Mouse (Mus musculus) frontal cortex, postnatal 25 days (tissue): ENCODE measurements around the gene Hist1h3g.
A peak's percentile ranks its signal among the peaks of the same experiment; 100 is the strongest.

Experiments used
- DNase-seq, 2 experiments: peaks; one replicate each; pipeline ENCODE4 v3.0.0; 2022; ENCODE audit warnings: low spot score in 2 of 2

The Hist1h3g gene

DNA sequence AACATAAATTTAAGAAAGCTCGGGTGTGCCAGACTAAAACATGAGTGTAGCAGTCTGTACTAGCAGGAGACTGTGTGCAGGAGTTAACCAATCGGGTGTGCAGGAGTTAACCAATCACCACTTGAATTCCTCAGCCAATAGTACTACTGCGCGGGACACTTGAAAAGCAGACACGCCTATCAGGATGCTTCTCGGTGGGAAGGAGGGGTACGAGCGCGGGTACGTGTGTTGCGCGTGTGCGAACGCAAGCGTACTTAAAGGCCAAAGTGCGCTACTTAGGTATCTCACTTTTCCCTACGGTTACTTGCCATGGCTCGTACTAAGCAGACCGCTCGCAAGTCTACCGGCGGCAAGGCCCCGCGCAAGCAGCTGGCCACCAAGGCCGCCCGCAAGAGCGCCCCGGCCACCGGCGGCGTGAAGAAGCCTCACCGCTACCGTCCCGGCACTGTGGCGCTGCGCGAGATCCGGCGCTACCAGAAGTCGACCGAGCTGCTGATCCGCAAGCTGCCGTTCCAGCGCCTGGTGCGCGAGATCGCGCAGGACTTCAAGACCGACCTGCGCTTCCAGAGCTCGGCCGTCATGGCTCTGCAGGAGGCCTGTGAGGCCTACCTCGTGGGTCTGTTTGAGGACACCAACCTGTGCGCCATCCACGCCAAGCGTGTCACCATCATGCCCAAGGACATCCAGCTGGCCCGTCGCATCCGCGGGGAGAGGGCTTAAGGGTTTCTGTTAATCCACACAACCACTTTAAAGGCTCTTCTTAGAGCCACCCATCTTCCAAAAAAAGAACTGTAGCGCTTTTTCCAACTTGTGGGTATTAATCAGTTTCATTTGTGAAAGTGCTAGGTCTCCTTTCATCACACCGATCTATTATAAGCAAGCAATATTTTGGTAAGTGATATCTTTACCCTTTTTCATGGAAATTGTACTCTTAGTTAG, at the start of gene Hist1h3g:
Gene Hist1h3g, plus strand, starts transcription at position 286 of the 939 bp plus-strand sequence.
- DNase-seq: peak; percentile 78 to 82

DNA sequence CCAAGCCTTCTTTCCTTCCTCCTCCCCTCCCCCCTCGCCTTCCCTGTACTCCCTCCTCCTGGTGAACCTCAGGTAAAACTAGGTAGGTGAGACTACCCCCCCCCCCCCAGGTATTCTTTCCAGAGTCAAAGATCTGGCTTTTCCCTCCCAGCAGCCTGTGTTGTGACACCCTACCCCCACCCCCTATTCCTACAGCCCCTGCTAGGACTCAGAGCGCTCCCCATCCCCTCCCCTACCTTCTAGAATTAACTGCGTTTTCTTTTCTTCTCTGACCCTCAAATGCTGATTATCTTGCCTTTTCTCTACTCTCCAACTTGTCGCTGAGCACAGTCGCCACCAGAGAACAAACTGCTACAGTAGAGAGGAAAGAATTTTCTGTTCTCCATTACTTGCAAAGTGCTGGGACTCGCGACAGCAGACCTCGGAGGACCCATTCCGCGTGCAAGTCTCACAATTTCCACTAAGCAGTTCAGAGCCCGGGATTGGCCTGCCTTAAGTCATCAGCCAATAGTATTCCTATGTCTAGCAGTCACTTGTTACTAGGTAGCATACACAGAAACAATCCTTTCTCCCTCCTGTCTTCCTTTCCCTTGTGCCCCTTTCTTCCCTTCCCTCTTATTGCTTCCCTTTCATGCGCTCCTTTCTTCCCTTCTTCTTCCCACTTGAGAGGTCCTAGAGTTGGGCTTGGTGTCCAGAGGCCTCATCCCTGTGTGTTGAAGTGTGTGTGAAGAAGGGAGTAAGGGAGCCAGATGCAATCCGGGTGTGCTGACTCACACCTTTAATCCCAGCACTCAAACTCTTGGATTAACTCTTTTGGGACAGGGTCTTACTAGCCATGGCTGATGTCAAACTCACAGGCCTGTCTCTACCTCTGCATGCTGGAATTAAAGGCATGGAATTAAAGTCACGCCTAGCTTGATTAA, 46.6 kb upstream of the Hist1h3g start, which contains the start of gene Btn2a2:
Gene Btn2a2, minus strand, starts transcription at position 458 of the 923 bp plus-strand sequence.
- DNase-seq: peak; percentile 22 to 28

DNA sequence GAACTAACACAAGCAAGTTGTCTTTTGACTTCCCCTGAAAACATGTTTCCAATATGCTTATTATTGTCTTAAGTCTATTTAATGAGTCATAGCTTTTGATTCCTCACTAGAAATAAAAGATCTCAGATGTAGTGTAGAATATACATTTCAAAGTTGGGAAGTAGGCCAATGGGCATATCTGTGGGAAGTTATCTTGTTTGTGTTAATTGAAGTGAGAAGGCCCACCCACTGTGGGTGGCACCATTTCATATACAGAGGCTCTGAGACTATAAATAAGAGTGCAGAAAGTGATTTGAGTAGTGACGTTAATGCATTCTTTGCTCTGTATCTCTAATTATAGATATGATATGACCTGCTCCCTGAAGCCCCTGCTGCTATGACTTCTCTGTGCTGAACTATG, 44.4 kb upstream of the Hist1h3g start:
- no peak for DNase-seq

DNA sequence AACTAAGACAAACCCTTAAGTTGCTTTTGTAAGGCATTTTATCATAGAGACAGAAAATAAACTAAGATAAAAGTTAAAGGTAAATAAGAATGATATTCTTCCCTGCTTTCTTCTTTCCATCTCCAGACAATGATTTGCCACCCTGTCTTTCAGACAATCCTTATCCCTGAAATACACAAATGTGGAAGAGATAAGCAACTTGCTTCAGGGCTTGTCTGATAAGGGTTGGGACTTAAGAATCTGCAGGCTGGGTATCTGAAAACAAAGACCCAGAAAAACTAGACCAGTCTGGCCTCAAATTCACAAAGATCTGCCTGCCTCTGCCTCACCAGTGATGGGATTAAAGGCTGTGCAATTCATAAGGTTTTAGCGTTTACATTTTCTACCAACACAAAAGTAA, 44.0 kb upstream of the Hist1h3g start:
- DNase-seq: no peak

DNA sequence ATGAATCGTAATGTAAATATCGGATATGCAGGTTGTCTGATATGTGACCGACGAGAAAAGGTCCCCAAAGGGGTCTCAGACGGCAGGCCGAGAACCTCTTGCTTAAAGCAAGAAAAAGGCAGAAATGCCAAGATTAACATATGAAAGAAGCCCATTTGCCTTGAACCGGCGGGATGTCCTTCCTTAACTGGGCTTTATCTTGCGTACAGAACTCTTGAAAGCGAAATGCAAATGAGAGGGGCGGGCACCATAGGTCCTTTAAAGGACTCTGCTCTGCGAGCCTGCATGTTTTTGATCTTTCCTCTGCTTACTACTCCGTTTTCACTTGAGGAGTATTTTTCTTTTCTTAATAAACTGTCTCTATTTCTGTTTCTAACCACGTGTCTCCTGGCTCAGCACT, 43.2 kb upstream of the Hist1h3g start:
- no peak for DNase-seq

DNA sequence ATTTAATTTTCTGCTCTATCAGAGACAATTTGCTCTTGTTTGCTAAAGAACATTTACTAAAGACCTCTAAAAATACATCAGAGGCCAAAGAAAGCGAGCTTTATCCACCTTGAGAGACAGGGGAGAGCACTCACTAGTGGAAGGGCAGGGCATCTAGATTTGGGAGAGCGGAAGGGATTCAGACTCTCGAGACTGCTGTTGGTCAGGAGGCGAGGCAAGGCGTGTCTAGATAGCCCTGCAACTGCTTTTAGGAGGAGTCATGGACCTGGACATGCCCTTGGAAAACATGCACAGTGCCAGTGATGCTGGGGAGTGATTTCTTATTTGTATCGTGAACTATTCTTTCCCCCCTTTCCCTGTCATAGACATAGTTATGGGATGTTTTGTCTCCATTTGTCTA, 39.7 kb upstream of the Hist1h3g start:
- DNase-seq: no peak

DNA sequence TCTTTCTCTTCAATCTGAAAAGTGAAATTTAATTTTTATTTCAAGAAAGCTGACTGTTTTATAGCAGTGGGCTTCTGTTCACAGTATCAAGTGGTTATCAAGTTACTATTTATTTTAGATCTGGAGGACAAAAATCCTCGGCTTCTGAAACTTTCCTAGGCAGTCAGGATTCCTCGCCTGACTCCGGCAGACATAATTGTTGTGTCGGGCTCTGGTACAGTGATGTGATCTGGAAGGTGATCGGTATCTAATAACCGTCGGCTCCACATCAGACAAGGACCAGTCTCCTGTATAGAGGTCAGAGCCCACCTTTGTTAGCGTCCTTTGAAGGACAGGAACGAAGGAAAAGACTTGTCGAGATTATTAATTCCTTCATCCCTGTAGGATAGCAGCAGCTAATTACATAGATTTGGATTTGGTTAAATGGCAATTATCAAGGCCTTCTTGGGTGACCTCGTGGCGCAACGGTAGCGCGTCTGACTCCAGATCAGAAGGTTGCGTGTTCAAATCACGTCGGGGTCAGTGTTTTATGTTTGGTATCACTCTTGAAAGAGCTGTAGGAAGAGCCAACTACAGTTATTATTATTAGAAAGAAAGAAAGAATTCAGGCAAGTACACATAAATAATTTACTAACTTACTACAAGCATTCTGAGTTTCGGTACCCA, 37.4 kb upstream of the Hist1h3g start:
- DNase-seq: peak; percentile 28 to 52

DNA sequence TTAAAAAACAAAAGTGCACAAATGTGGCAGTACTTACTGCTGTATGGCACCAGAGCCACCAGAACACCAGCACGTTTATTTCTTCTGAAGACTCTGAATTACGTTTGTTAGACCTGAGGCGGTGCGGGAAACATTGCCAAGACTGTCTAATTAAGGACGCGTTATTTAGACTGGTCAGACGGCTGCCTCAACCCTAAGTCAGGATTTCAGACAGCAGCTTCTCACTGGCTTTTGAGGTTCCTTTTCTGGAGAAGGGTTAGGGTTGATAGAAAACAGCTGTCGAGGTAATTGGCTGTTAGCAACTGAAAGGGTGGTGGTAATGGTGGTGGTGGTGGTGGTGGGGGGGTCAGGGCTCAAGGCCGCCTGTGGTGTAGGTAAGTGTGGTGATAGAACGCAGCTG, 36.6 kb upstream of the Hist1h3g start:
- DNase-seq: no peak

DNA sequence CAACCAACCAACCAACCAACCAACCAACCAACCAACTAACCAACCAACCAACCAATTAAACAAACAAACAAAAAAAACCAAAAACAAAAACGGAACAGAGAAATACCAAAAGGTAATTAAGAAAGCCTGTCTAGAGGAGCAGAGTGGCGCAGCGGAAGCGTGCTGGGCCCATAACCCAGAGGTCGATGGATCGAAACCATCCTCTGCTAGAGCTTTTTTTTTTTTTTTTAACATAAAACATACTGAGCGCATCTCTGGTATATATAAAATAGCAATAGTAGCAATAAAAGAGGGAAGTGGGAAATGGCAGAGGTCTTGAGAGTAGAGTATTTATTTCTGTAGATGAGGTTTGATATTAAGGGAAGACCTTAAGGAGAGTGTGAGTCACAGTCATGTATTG, 35.3 kb upstream of the Hist1h3g start:
- no peak for DNase-seq

DNA sequence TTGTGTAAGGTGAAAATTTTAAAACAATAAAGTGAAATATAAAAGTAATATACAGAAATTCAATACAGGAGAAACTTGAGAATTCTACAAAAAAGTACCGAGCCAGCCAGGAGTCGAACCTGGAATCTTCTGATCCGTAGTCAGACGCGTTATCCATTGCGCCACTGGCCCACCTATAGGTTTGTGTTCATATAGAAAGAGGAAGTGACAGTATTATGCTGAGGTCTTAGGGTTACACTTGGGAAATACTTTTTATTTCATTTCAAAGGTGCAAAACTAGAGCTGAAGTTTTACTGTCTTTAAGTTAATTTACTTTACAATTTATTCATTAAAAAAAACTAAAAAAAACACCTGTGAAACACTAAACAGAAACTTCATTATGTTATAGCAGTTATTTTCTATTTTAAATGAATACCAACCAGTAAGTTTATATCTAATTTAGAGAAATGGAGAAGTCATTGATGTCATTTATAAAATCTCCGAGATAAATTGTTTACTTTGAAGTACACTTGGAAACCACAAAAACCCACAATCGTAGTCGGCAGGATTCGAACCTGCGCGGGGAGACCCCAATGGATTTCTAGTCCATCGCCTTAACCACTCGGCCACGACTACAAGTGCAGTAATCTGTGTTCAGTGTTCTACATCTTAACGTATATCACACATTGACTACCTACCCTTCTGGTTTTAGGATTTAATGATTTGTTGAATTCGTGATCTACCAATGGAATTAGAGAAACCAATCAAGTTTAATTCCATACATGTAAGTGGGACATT, 34.6 kb upstream of the Hist1h3g start:
- peak; percentile 61 to 78 for DNase-seq

DNA sequence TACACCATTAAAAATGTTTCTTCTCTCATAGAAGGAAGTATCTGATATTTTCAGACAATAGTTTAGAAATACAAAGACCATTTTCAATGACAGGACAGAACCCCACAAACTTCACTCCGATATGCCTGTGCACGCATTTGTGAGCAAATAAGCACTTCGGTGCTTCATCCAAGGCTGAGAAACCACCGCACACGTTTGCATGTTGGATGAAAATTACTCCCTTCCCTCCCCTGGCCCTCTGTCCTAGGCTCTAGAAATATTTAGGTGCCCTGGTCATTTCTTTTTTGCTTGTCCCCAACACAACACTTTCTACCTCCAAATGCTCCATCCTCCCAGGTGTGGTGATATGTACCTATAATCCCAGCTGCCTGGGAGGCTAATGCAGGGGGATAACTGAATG, 33.7 kb upstream of the Hist1h3g start:
- no peak for DNase-seq

DNA sequence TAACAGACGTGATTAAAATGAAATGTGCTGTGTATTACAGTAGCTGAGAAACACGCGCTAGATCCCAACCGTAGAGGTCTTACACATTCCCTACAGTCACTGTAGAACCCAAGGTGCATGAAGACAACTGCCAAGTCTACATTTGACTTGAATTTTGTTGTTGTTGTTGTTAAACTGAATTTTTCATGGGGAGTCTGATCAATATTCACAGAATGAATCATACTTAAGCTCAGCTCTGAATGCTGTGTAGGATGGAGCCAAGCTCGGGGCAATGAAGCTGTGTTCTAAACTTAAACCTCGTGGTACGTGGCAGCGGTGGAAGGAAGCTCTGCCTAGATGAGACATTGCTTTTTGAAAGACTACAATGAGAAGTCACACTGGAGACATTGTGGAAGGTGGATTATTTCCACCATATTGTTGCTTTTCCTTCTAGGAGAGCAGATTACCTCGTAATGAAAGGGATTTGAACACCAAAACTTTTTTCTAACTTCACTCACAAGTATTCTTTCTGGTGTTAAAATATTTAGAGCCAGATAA, 33.1 kb upstream of the Hist1h3g start:
- DNase-seq: no peak

DNA sequence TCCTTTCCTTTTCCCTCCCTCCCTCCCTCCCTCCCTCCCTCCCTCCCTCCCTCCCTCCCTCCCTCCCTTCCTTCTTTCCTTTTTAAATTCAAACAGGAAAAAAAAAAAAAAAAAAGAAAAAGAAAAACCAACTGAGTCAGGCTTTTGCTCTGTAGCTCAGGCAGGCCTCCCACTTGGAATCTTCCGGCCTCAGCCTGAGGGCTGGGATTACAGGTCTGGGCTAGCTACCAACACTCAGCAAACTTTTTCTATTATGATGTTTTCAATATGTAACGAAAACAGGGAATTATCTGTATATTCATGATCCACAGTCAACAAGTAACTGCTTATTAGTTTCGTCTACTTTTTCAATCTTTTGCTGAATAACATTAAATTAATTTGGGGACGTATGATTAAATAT, 32.3 kb upstream of the Hist1h3g start:
- DNase-seq: no peak

DNA sequence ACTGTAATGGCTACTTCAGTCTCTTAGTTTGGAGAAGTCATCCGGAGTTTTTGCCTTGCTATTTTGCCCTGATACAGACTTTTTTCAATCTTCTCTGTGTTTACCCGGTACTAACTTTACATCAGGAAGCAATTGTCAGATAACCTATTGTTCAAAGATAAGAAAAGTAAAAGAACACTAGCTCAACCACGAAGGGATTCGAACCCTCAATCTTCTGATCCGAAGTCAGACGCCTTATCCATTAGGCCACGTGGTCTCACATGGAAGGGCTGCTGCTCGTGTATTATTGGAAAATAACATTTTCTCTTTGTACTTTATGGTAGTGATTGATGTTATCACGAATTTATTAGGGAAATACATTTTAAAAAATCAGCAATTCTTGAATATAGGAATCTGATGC, 31.4 kb upstream of the Hist1h3g start:
- peak in 1 of 2 experiments; percentile 71 for DNase-seq

DNA sequence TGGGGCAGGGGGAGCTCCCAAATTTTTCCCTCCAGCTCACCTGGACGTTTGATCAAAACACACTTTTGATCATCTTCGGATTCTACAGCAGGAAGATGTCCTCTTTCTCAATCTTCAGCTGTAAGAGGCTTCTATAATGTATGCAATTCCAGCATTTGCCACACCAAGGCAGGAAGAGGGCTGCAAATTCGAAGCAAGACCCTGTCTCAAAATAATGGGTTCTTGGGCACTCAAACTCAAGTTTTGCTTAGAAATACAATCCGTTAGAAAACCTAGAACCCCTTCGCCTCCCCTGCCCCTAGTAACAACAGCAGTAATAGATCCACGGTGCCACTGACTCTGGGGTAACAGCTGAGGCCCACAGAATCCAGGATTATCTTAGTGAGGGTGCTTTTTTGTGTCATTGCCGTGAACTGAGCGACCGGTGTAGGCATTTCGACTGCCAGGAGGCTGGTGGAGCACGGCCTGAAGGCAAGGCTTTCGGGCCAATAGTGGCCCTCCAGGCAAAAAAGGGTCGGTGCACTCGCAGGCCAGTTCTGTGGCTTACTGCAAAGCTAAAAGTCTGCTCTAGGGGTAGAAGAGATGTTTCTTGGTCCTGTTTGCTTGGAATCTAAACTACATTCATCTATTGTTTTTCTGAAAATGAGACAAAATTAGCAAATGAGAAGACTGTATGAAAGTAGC, 29.4 kb upstream of the Hist1h3g start:
- no peak for DNase-seq

DNA sequence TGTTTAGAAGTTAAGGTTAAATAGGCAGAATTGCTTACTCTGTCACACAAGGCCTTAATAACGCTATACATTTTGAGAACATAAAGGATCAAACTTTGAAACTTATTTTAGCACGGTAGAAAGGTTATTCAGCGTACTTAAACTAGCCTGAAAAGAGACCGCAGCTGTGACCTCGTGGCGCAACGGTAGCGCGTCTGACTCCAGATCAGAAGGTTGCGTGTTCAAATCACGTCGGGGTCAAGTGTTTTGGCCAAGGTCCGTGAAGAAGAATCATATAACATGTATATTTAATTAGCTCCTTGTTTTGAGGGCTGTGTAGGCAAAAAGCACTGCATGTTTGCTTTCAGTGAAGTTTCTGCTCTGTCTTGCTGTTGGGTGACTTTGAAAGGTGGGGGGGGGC, 28.9 kb upstream of the Hist1h3g start:
- DNase-seq: no peak

DNA sequence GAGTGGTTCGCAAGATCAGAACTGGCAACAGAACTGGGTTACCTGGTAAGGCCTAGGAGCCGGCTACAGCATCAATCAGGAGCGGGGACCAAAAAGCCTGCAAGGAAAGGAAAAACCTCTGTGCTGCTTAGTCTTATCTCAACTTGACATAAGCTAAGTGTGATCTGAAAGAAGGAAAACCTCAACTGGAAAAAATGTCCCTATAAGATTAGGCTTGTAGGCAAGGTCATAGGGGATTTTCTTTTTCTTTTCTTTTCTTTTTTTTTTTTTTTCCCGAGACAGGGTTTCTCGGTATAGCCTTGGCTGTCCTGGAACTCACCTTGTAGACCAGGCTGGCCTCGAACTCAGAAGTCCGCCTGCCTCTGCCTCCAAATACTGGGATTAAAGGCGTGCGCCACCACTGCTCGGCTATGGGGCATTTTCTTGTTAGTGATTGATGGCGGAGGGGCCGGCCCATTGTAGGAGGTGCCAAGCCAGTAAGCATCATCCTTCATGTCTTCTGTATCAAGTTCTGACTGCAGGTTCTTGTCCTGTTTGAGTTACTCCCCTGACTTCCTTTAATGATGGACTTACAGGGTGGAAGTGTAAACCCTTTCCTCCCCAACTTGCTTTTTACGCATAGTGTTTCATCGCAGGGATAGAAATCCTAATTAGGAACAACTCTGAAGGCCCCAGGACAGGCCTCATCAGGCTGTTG, 28.3 kb upstream of the Hist1h3g start:
- DNase-seq: no peak

DNA sequence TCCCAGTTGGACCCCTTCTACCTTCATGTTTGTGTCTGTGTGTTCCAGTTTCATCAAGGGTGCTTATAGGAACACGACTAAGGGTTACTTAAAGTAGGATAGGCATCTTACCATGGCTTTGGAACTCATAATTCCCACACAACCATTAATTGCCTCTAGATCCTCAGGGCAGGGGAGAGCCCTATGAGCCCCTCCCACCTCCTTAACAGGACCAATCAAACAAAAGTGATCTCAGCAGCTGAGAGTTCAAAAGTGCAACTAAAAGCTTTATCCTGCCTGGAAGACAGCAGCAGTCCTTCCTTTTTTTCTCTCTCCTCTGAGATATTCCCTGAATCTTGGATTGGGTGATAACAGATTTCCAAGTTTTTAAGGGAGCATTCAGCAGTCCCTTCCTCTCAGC, 25.1 kb upstream of the Hist1h3g start:
- DNase-seq: no peak

DNA sequence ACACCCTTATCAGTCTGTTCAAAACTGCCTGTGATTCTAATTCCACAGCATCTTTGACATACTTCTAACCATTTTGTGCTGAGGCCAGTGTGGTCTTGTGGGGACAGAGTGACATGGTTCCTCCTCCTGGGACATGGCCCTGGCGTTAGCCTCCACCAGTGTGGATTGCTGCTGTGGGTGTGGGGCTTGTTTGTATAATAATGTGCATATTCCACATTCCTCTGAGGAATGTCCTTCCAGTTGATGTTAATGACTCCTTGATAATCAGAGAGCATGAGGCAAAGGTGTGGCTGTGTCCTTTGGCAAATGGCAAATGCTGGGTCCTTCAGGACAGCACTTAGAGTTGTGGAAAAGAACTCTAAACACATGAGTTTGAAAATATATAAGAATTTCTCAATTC, 21.7 kb upstream of the Hist1h3g start:
- no peak for DNase-seq

DNA sequence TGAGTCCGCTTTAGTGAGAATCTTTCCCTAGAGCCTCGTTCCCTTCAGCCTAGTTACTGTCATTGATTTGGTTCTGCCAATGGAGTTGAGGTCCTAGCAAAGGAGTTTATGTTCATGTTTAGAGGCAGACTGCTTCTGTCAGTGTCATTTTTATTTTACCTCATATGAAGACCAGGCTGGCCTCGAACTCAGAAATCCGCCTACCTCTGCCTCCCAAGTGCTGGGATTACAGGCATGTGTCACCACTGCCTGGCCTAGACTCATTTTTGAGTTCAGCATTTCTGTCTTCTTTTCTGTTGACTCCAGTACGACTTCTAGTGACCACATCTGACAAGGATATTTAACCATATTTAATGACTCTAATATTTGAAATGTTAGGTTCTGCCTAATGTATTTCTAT, 19.9 kb upstream of the Hist1h3g start:
- DNase-seq: no peak
